Mouse (Mus musculus) MEL (cell line): Measurements from ENCODE around the gene Olfml3.

Experiments used
- CTCF ChIP-seq, 3 experiments: IDR thresholded peaks in 2 of 3; conservative IDR thresholded peaks in 1 of 3; 2 replicates each; pipeline ENCODE4 v1.5.1; 2011 to 2012; ENCODE audit warnings: low read length in 3 of 3, low read depth in 2 of 3, mild to moderate bottlenecking in 2 of 3, improper control_type of control experiment in 1 of 3, inconsistent platforms in 1 of 3, mixed read lengths in 1 of 3, moderate library complexity in 1 of 3; ENCODE audit not compliant: control insufficient read depth in 1 of 3, insufficient read depth in 1 of 3, poor library complexity in 1 of 3, severe bottlenecking in 1 of 3
- E2F4 ChIP-seq: IDR thresholded peaks from 2 replicates; pipeline ENCODE4 v1.6.1; 2011; ENCODE audit warnings: low read depth, low read length, improper control_type of control experiment, borderline replicate concordance
- EP300 ChIP-seq, 2 experiments: IDR thresholded peaks; 2 replicates each; pipeline ENCODE4 v1.6.1; 2011; ENCODE audit warnings: improper control_type of control experiment in 2 of 2, low read length in 2 of 2, low read depth in 1 of 2, mild to moderate bottlenecking in 1 of 2
- GATA1 ChIP-seq: IDR thresholded peaks from 2 replicates; pipeline ENCODE4 v1.6.1; 2011; ENCODE audit warnings: low read depth, low read length, improper control_type of control experiment
- JUND ChIP-seq: IDR thresholded peaks from 2 replicates; pipeline ENCODE4 v1.6.1; 2011; ENCODE audit warnings: low read depth, mild to moderate bottlenecking, improper control_type of control experiment, low read length
- MAX ChIP-seq: IDR thresholded peaks from 2 replicates; pipeline ENCODE4 v1.6.1; 2011; ENCODE audit warnings: low read length, improper control_type of control experiment
- USF2 ChIP-seq, 2 experiments: IDR thresholded peaks; 2 replicates each; pipeline ENCODE4 v1.6.1; 2011 to 2012; ENCODE audit warnings: improper control_type of control experiment in 2 of 2, low read length in 2 of 2, borderline replicate concordance in 1 of 2, inconsistent platforms in 1 of 2, low read depth in 1 of 2, mild to moderate bottlenecking in 1 of 2; ENCODE audit not compliant: insufficient read depth in 1 of 2

DNA sequence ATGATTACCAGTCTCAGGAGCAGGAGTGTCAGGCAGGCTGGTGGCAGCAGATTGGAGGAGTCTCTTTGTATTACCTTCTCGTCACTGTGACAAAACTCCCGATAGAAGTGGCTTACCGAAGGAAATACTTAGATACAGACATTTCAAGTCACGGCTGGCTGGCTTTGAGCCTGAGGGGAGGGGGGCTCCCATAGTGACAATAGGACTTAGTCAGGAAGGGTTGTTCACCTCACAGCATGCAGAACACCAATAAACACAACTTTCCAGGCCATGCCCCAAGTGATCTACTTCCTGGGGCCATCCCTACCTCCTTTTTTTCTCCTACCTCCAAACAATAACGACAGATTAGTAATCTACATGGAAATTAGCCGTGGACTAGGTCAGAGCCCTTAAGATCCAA lies 59.0 kb downstream of the Olfml3 start:
- TF ChIP-seq JUND, result no peak
- TF ChIP-seq GATA1, result no peak
- no peak for TF ChIP-seq USF2 (IDR thresholded peaks at IDR 0.05; ENCODE audit: borderline replicate concordance in 1 of 2, insufficient read depth in 1 of 2, low read depth in 1 of 2, low read length in 2 of 2)
- TF ChIP-seq CTCF (IDR thresholded peaks at IDR 0.05 in 2 of 3, conservative IDR thresholded peaks at IDR 0.05 in 1 of 3; ENCODE audit: control insufficient read depth in 1 of 3, insufficient read depth in 1 of 3, low read depth in 2 of 3, low read length in 3 of 3, poor library complexity in 1 of 3, severe bottlenecking in 1 of 3), result no peak
- no peak for TF ChIP-seq EP300 (IDR thresholded peaks at IDR 0.05; ENCODE audit: low read depth in 1 of 2, low read length in 2 of 2)
- no peak for TF ChIP-seq MAX
- TF ChIP-seq E2F4, result no peak
